Mouse (Mus musculus): ENCODE measurements around the gene Nod2.

Gene Nod2

DNA sequence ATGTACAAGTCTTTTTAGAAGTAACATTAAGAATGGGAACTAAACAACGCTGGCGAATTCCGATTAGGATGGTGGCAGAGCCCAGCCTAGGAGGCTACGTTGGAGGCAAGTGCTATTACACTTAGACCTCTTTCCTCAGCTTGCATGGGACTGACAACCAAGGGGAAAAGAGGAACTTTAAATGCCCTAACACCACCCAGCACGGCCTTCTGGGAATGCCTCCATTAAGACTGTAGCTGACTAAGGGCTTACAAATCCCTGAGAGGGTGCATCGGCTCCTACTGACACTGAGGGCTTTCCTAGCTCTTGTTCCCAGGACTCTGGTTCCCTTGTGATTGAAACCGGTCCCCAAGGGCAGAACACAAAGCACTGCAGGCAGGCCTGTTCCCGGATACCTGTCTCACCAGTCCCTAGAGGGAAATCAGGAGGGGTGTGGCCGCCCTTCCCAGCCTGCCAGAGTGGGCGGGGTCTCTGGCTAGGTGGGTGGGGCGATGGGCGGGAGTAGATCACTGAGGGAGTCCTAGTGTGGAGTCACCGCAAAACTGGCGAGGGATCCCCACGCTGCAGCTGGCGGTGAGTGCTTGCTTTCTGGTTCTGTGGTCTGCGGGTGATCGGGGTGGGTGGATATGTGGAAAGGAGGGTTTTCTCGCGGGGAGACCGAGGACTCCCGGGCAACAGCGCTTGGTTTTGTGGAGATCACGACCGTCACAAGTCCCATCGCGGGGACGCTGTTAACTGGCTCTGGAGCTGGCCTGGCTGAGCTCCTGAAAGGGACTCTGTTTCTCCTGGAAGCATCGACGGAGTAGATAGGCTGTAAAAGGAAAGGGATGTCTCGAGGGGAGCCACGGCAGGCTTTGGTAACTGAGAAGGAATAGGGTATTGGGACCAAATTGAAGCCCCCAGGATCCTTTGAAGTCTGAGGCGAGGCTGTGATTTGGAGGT is at the start of gene Nod2:
Gene Nod2, plus strand, starts transcription at position 479 of the 942 bp plus-strand sequence.
- no peak for DNase-seq (ENCODE audit: low spot score)

DNA sequence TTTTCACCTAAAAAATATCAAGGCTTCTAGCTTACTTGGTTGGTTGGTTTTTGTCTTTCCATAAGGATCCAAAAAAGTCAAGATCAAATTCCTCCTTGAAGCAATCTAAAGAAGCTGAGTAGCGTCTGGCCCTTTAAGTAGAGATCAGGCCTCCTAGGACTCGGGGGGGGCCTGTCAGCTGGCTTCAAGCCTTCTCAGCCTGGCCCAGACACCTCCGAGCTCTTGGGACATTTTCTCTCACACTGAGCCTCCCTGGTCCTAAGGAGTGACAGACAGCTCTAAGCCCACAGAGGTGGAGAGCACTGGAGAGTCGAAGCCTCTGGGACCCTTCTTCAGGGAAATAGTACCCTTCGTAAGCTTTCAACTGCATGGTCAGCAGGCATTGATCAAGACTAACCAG is 48.5 kb upstream of the Nod2 start:
- no peak for DNase-seq (ENCODE audit: low spot score)

DNA sequence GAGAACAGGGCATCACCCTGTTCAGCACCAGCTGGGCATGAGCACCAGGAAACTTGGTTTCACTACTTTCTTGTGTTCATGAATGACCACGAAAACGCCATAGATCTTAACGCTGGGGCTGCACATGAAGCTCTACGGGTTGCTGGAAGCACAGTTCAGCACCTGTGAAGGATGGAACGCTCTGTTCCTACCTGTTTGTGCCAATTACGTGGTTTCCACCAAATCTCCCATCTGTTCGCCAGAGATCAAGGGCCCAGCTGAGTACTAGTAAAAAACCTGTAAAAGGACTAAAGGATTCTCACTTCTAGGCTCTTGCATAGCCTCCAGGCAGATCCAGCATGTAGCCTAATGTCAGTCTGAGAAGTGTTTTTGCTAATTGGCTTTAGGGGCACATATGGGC is 47.6 kb upstream of the Nod2 start:
- DNase-seq (ENCODE audit: low spot score), result no peak

DNA sequence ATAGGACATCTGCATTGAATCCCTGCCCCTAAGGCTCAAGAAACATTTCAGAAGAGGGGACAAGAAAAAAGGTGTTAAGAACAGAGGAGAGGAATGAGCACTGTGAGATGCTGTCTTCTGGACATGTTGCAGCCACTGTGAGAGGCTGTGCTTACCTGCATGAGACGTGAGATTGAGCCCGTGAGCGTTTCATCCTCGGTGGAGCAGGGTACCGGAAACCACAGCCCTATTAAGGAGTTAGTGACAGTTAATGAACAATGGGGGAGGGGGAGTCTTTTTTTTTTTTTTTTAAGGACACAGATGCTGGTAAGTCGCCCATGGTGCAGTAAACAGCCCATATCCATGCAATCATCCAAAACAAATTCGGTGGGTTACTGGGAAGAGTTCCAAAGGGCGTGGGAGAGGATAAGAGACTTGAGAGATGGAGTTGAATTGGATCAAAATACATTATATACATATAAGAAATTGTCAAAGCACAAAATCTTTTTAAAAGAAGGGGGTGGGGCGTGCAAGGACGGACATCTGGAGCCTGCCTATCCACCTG is 43.6 kb upstream of the Nod2 start:
- DNase-seq (ENCODE audit: low spot score), result peak; percentile 65

DNA sequence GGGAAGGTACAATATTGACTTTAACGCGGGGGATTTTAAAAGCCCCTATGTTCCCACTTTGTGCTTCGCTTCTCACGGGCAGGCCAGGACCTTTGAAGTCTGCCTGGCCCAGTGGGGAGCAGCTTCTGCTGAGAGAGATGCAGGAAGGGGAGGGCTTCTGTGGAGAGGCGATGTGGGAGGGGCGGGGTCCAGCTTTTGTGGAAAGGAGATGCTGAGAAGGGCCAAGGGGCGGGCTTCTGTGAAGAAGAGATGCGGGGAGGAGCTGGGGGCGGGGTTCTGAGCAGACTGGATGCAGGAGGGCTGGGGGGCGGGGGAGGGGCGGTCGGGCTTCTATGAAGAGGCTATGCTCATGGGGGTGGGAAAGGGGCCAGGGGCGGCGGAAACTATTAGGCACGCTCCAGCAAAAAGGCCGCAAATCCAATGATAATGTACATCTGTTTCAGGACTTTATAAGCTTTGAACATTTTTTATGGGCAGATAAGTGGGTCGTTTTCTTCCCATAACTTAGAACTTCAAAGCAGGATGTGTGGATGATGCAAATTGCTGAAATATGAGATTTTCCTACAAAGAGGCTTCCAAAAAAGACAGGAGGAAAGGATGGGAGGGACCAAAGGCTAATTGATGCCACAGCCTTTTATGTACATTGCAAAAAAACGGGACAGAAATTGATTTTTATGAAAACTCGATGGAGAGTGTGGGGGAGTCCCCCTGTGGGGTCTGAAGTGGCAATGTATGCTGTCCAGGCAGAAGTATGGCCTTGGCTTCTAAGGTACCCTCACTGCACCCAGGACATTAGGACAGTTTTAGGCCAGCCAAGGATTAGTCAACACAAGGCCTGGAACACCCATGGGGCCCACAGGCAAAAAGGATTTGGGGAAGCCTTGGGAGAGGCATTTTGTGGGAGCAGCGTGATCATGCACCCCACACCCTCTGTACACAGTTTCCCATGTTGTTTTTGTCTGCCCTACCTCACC is 42.8 kb upstream of the Nod2 start:
- DNase-seq (ENCODE audit: low spot score), result peak; percentile 90

DNA sequence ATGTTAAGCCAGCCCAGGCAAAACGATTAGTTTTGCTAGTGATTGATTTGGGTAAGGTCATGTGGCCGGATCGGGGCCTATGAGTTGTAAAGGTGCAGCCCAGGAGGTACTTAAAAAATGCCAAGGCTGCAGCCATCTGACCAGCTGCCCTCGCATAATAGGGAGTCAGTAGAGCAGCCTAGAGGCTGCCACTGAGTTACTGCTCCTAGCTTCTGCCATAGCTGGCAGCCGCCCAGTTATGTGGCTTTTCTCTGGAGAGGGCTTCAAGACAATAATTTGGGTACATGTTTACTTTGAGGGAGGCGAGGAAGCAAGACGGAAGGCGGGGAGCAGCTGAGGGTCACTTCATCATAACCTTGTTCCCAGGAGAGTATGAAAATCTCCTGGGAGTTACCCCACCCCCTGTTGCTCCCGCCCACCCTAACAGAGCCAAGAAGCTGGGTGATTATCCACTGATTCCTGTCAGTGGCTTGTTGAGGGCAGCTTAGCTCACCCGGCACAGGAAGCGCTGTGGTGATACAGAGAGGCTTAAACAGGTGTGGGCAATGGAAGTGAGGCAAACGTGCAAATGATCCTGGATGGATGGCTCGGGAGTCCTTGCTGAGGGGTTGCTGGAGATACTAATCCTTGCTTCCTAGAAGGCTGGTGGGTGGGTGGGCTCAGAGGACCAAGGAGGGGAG is 41.6 kb upstream of the Nod2 start:
- DNase-seq (ENCODE audit: low spot score), result peak; percentile 30

DNA sequence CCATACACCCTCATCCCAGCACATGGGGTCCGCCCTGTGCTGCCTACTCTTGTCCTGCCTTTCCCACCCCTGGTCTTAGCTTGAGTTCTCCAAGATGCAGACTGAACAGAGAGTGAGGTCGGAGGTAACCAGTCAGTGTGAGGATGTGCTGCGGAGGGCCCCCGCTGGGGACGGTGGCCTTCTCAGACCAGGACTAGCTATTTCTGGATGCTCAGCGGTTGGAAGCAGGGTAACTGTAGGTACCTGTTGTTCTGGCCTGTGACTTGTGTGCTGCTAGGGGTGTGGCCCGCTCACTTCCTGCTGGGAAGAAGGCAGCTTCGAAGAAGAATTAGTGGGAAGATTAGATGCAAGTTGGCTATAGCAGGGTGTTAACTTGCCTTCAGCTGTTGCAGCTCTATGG is 38.1 kb upstream of the Nod2 start:
- DNase-seq (ENCODE audit: low spot score), result no peak

DNA sequence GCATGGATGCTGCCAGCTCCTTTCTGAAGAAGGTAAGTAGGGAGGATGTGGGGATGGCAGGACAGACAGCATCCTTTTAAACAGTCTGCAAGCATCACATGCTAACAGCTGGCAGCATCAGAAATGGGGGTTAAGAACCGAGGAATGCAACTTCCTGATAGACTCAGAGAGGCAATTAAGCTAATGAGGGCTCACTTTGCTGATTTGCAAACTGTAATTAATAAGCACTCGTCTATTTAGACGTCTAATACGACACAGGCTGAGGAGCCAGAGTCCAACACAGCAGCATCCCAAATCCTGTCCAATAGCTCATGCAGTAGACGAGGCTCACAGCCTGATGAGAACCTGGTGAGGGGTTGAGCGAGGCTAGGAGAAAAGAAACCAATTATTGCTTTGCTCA is 36.8 kb upstream of the Nod2 start:
- no peak for DNase-seq (ENCODE audit: low spot score)

DNA sequence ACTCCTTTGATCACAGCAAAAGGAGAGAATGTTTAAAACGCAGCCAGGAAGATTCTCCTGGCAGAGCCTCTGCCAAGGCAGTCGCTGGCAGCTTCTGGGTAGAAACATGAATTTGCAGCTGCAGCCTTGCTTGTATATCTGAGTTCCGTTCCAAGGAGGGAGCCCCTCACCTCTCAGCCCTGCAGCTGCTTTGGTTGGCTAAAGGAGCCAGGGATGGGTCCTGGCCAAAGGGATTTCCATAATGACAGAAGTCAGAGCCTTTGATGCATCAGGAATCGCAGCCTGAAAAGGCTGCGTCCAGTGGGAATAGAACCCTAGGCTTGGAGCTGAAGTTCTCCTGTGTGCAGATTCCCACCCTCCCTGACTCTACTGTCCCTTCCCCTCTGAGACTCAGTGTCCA is 32.1 kb upstream of the Nod2 start:
- DNase-seq (ENCODE audit: low spot score), result no peak

DNA sequence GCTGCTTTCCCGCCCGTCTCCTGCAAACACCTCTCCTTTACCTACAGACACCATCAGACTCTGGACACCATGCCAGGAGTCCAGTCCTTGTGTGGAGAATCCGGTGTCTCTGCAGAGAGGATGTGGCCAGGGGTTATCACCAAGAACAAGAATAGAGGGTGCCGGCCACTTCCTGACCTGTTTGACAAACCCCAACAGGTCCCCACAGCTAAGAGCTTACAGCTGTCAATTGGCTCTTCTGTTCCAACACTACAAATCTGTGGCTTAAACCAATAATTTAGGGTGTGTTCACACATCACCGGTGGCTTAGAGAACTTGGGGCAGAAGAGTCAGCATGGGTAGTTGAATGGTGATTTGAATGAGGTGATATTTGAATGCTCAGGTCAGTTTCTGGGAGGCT is 28.5 kb upstream of the Nod2 start:
- DNase-seq (ENCODE audit: low spot score), result no peak

DNA sequence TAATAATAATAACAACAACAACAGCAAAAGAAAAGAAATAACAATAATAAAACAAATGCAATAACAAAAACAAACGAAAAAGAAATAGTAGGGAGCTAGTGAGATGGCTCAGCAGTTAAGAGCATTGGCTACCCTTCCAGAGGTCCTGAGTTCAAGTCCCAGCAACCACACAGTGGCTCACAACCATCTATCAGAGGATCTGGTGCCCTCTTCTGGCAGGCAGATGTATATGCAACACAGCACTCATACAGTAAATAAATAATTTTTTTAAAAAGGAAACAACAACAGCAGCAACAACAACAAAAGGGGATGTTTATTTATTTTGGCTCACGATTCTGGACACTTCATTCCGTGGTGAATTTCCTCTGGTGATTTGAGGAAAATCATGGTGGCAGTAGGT is 27.6 kb upstream of the Nod2 start:
- no peak for DNase-seq (ENCODE audit: low spot score)

DNA sequence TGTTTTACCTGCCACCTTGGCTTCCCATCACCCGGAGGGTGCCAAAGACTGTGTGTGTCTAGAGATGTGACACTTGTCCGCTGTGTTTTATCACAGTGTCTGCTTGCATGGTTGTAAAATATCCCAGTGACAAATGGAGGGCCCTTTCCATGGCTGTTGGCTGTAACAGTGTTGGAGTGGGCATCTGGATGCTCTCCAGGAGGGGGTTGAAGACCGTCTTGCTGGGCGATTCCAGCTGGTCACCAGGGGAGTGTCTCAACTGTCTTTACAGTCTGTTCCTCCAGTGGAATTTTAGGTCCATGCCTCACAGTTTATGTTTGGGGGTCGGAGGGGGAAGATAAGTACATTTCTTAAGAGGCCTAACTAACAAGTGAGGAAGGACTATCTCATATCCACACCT is 26.2 kb upstream of the Nod2 start:
- no peak for DNase-seq (ENCODE audit: low spot score)

DNA sequence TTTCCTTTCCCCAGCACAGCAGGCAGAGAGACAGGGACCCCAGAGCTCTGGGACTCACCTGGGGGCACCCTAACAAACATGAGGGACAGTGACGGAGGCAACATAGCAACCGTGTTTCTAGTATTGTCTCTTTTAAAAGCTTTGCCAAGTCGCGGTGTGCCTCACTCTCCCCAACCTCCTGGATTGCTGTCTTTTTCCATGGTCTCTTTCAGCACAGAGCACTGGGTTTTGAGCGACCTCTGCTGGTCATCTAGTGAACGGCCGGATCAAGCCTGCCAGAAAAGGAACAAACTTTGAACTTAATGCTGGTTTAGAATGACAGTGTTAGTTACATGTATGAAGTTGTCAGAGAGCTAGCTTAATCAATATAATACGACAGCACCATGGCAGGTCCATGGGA is 25.7 kb upstream of the Nod2 start:
- DNase-seq (ENCODE audit: low spot score), result peak; percentile 80

DNA sequence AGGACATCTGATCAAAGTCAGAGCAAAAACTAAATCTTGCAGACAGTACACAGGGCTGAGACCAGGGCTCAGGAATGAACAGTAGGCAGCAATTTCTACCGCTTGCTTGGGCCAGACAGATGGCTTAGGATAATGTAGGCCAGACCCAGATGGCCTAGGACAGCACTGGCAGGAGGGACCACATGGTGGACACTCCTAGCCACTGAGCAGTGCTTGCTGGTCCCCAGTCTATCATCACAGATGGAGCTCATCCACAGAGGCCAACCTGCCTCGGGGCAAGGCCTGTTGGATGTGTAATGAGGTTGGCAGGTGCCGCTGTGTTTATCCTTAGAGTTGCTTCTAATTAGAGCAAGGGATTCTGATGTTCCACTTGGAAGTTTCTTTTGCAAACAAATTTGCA is 23.8 kb upstream of the Nod2 start:
- DNase-seq (ENCODE audit: low spot score), result no peak

DNA sequence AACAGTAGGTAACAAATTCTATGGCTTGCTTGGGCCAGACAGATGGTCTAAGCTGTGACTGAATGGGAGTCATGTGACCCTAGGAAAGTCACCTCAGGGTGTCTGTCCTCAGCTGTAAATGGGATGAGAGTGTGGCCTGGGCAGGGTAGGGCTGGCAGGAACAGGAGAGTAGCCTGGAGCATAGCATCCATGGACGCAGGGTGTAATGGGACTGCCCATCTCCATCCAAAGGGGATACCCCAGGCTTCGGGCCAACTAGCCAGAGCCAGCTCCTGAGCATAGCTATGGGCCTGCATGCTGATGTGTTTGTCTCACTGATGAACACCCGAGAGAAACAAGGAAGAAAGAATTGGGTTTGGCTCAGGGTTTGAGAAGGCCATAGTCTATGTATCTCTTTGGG is 22.8 kb upstream of the Nod2 start:
- no peak for DNase-seq (ENCODE audit: low spot score)

DNA sequence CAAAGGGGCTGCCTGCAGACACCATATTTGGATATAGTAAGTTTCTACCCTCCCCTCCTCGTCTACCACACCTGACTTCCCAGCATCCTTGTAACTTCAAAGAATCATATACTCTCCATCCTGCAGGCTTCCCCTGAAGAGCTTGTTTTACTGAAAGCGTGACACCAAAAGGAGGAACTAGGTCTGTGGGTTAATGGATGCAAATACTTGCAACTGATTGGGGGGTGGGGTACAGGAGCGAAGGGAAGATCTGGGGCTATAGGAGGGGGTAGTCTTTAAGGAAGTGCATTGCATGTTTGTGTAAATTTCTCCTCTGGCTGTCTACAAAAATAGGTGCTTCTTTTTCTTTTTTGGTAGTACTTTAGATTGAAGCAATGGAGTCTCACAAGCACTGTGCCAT is 20.7 kb upstream of the Nod2 start:
- no peak for DNase-seq (ENCODE audit: low spot score)

DNA sequence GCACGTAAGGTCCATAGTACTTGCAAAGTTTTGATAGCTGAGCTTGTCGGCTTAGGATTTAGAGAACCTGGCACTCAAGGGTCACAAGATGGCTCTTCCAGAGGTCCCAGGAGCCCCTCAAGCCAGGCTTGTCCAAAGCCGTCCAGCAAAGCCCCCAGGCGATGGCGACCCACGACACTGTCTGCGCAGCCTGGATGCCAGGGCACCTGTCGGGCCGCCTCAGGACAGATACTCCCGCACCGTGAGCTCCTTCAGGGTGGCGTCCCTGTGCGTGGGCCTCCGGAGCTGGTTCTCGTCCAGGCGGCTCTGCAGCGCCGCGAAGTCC is 20.2 kb upstream of the Nod2 start:
- no peak for DNase-seq (ENCODE audit: low spot score)

DNA sequence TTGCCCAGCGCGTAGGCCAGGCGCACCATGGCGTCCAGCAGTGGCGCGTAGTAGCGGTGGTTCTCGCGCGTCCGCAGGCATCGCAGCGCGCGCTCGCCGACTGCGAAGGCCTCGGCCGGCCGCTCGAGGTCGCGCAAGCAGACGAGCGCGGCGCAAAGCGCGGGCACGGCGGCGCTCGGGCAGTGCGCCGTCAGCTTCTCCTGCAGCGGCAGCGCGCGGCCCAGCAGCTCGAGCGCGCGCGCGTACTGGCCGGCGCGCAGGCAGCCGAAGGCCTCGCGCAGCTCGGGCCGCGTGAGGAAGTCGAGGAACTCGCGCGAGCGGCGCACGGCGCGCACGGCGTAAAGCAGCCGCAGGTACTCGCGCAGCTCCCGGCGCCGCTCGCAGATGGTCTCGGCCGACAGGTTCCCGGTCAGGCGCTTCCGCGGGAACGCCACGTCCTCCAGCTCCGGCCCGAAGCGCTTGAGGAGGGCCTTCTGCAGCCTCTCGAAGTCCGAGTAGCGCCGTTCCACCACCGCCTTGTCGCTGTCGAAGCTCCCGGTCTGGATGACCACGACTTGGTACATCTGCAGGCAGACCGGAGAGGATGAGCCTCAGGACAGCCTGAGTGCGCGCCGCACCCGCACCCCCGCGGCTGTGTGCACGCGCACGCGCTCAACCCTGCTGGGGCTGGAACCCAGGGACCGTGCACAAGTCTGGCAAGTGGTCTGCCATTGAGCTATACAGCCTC is 19.7 kb upstream of the Nod2 start:
- no peak for DNase-seq (ENCODE audit: low spot score)

DNA sequence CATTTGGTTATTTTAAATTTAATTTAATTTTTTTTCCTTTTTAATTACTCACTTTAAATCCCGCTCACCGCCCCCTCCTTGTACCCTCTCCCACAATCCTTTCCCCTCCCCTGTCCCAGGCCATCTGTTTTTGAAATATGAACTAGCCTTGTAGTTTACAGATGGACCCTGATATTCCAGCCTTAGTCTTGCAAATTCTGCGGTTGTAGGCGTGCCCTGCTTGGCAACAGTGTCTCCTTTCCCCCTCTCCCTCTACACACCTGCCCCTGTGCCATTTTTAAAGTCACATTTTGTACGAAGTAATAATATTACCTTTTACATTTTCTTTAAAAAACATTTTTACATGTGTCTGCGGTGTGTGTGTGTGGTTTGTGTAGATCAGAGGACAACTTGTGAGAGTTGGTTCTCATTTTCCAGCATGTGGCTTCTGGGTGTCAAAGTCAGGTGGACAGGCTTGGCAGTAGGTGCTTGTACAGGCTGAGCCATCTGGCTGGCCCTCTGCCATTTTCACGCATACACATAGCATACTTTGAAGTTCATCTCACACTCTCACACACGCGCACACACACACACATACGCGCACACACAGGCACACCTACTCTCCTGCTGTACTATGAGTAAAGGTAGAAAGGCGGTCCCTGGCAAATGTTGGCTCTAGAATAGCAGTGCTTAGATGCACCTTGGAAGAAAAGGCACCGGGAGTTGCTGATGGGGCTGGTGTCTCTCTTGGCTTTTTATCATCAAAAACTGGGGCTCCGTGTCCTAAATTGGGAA is 18.9 kb upstream of the Nod2 start:
- DNase-seq (ENCODE audit: low spot score), result no peak

DNA sequence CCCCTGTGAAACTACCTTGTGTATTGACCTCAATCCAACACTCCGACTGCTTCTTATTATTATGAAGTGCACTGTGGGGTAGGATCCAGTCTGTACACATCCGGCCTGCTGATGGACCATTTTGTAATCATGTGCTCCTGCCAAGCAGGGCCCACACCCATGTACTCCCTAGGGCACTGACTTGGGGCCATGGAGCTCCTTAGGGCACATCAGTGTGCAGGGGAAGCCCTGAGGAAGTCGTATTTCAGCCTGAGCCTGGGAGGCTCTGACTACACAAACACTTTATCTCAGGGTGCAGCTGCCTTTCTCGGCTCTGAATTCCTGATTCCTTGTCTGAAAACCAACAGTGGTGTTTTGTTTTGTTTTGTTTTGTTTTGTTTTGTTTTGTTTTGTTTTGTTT is 16.9 kb upstream of the Nod2 start:
- no peak for DNase-seq (ENCODE audit: low spot score)

DNA sequence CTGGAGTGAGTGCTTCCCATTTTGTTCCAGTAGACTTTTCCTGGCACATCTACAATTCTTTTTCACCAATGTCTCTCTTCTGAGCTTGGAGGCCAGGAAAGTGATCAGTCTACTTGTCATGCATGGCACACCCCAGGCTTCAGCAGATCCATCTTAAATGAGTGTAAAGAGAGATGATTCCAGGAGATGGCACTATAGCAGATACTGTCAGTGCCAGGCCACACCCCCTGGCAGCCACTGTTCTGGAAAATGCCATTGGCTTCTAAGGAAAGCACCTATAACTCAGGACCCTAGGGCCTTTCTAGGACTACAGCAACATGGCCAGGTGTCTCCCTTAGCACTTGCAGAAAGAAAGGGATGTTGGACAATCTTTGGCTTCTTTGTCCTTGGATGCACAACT is 16.0 kb upstream of the Nod2 start:
- peak; percentile 22 for DNase-seq (ENCODE audit: low spot score)
